ENCODE assay signal across 20 mouse cellular contexts in the genomic region with DNA sequence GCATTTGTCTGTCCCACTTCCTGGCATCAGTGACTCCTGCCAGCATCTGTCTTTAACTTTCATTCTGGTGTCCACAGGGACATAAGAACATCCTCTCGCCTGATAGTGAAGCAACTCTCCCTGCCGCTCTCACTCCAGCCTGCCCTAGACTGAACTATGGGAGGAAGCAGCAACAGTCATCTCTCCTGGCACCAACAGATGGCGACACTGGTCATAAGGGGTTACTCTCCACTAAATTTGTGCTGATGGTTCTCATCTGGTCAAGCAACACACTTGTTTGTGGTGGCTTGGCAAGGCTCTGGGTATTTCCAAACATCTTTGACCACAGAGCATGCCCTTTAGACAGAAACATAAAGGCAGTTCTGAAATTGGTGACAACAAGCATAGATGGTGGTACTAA.
DNase-seq lines count a peak whose midpoint lies in the region; ATAC-seq and TF ChIP-seq lines count a peak whose summit lies in the region.
"Had no signal": no experiment of that assay in that cellular context is flagged by ENCODE, and none has a peak within 500 bp of the region (broad histone marks: within the 10 kb centered on the region; RNA-seq: fewer than 3 reads in every experiment).

No protein-coding gene starts in this region.

- no peaks in the 10 kb centered on the region for H3K9me3 ChIP-seq in kidney, postnatal 0 days (replicated peaks; ENCODE audit: low read length)
- no peaks in the 10 kb centered on the region for H3K9me3 ChIP-seq in kidney, embryonic 16.5 days (ENCODE audit: low read length)
- H3K9me3 ChIP-seq in neural tube, embryonic 15.5 days (replicated peaks) = no peaks in the 10 kb centered on the region
- H3K9me3 ChIP-seq: heart, embryonic 10.5 days; limb, embryonic 10.5 days; midbrain, embryonic 15.5 days; neural tube, embryonic 12.5 days had no signal

- peak; percentile 30; the same call in 1 of the 2 replicates for TF ChIP-seq CTCF in kidney, postnatal 0 days (IDR thresholded peaks at IDR 0.05; ENCODE audit: low read depth)

- H3K4me1 ChIP-seq in kidney, postnatal 0 days (replicated peaks; ENCODE audit: insufficient read depth, low read length) = no peaks in the 10 kb centered on the region
- H3K4me1 ChIP-seq in kidney, embryonic 16.5 days (ENCODE audit: insufficient read depth, low read length) = no peaks in the 10 kb centered on the region
- peaks cover 7% of the 10 kb centered on the region; the same call in 1 of the 2 replicates for H3K4me1 ChIP-seq in neural tube, embryonic 15.5 days
- H3K4me1 ChIP-seq: heart, embryonic 10.5 days; limb, embryonic 10.5 days; liver, embryonic 12.5 days; neural tube, embryonic 12.5 days had no signal

- no peak overlapping the region for H3K4me3 ChIP-seq in kidney, postnatal 0 days (replicated peaks; ENCODE audit: low read depth, low read length)
- H3K4me3 ChIP-seq in kidney, embryonic 16.5 days (ENCODE audit: low read length) = no peak overlapping the region
- no peak overlapping the region for H3K4me3 ChIP-seq in neural tube, embryonic 15.5 days (replicated peaks)
- H3K4me3 ChIP-seq: heart, embryonic 10.5 days; limb, embryonic 10.5 days; liver, embryonic 12.5 days; midbrain, embryonic 15.5 days; neural tube, embryonic 12.5 days had no signal

- H3K4me2 ChIP-seq in kidney, postnatal 0 days (ENCODE audit: low read length) = no peak overlapping the region
- H3K4me2 ChIP-seq in kidney, embryonic 16.5 days (replicated peaks; ENCODE audit: low read depth, low read length) = no peak overlapping the region
- no peak overlapping the region for H3K4me2 ChIP-seq in neural tube, embryonic 15.5 days
- H3K4me2 ChIP-seq: liver, embryonic 12.5 days; midbrain, embryonic 15.5 days; neural tube, embryonic 12.5 days had no signal

- no peak for ATAC-seq in kidney, postnatal 0 days (replicated peaks; ENCODE audit: low FRiP score, low read depth)
- ATAC-seq in kidney, embryonic 16.5 days (ENCODE audit: low FRiP score, low TSS enrichment) = no peak
- ATAC-seq in neural tube, embryonic 15.5 days (ENCODE audit: low FRiP score) = no peak
- ATAC-seq in monocyte, adult 5-6 weeks (replicated peaks; ENCODE audit: insufficient number of reproducible peaks, low FRiP score, low TSS enrichment, poor library complexity, severe bottlenecking) = no peak
- ATAC-seq: liver, embryonic 12.5 days; midbrain, embryonic 15.5 days had no signal

- no peaks in the 10 kb centered on the region for H3K27me3 ChIP-seq in kidney, postnatal 0 days (ENCODE audit: insufficient read depth, low read length)
- no peaks in the 10 kb centered on the region for H3K27me3 ChIP-seq in kidney, embryonic 16.5 days (ENCODE audit: insufficient read depth, low read length)
- no peaks in the 10 kb centered on the region for H3K27me3 ChIP-seq in neural tube, embryonic 15.5 days (replicated peaks)
- H3K27me3 ChIP-seq: CH12.LX; liver, embryonic 12.5 days; midbrain, embryonic 15.5 days; neural tube, embryonic 12.5 days had no signal

- no peak overlapping the region for H3K9ac ChIP-seq in kidney, postnatal 0 days (ENCODE audit: low read depth, low read length)
- no peak overlapping the region for H3K9ac ChIP-seq in kidney, embryonic 16.5 days (replicated peaks; ENCODE audit: low read length)
- no peak overlapping the region for H3K9ac ChIP-seq in neural tube, embryonic 15.5 days (replicated peaks)
- H3K9ac ChIP-seq: liver, embryonic 12.5 days; midbrain, embryonic 15.5 days; neural tube, embryonic 12.5 days had no signal

- no peak overlapping the region for H3K27ac ChIP-seq in kidney, postnatal 0 days
- no peak overlapping the region for H3K27ac ChIP-seq in kidney, embryonic 16.5 days (ENCODE audit: low read length)
- peak overlapping the region; percentile 48 for H3K27ac ChIP-seq in neural tube, embryonic 15.5 days (replicated peaks)
- H3K27ac ChIP-seq: heart, embryonic 10.5 days; limb, embryonic 10.5 days; liver, embryonic 12.5 days; macrophage; midbrain, embryonic 15.5 days; neural tube, embryonic 12.5 days had no signal

- WGBS in kidney, postnatal 0 days = 78% methylated on average over 3 of the region's 3 CpGs
- WGBS in kidney, embryonic 16.5 days = 85% methylated on average over 3 of the region's 3 CpGs
- WGBS in neural tube, embryonic 15.5 days = 77% methylated on average over 3 of the region's 3 CpGs

- no peak for DNase-seq in kidney, postnatal 0 days (ENCODE audit: low spot score)
- DNase-seq in neural tube, embryonic 10.5 days (ENCODE audit: extremely low spot score, low spot score) = no peak
- peak; percentile 7 for DNase-seq in WW6 (ENCODE audit: low read depth, low spot score)
- peak; percentile 50 for DNase-seq in testis, postnatal 10 days (ENCODE audit: low spot score)
- DNase-seq: adrenal gland, postnatal 25 days; gastrocnemius, postnatal 14 days; heart, postnatal 14 days; kidney, postnatal 14 days; layer of hippocampus, postnatal 36 days; right cerebral cortex, postnatal 25 days had no signal

- no peaks in the 10 kb centered on the region for H3K36me3 ChIP-seq in kidney, postnatal 0 days (ENCODE audit: insufficient read depth, low read length)
- no peaks in the 10 kb centered on the region for H3K36me3 ChIP-seq in kidney, embryonic 16.5 days (ENCODE audit: insufficient read depth, low read length)
- H3K36me3 ChIP-seq in neural tube, embryonic 15.5 days = no peaks in the 10 kb centered on the region
- H3K36me3 ChIP-seq: heart, embryonic 10.5 days; limb, embryonic 10.5 days; liver, embryonic 12.5 days; midbrain, embryonic 15.5 days; neural tube, embryonic 12.5 days had no signal

Comparison
In these comparisons a context has a peak if more than half of its experiments do, and no peak if none do; other contexts are left out.
1. DNase-seq: peak in WW6 (single experiment) and testis, postnatal 10 days (single experiment); none in kidney, postnatal 0 days (single experiment) and neural tube, embryonic 10.5 days (single experiment).